Mouse (Mus musculus) hindbrain, embryonic 10.5 days (tissue): ENCODE results near the gene Prrc2a. TPM values are rescaled to one million over a fixed set of nuclear protein-coding genes. Genes with fewer than 3 reads are reported as not detected.
A peak's percentile ranks its signal among the peaks of the same experiment; 100 is the strongest.

Experiments used
- DNase-seq: peaks from one replicate; pipeline ENCODE4 v3.0.0-alpha.2; 2017; ENCODE audit warnings: low spot score
- H3K27ac ChIP-seq: fragments of 300-500 bp; sonication (generic); 2 replicates; pipeline ENCODE4 v1.5.1; 2016; ENCODE audit warnings: mild to moderate bottlenecking, moderate library complexity
- H3K27me3 ChIP-seq: fragments of 300-500 bp; sonication (generic); 2 replicates; pipeline ENCODE4 v1.6.1; 2016; ENCODE audit warnings: mild to moderate bottlenecking; ENCODE audit not compliant: poor library complexity, insufficient read depth, severe bottlenecking
- H3K36me3 ChIP-seq: fragments of 300-500 bp; sonication (generic); 2 replicates; pipeline ENCODE4 v1.6.1; 2016; ENCODE audit warnings: mild to moderate bottlenecking, moderate library complexity
- H3K4me1 ChIP-seq: fragments of 300-500 bp; sonication (generic); replicated peaks from 2 replicates; pipeline ENCODE4 v1.6.1; 2016; ENCODE audit warnings: mild to moderate bottlenecking
- H3K4me3 ChIP-seq: fragments of 300-500 bp; sonication (generic); 2 replicates; pipeline ENCODE4 v1.5.1; 2016; ENCODE audit warnings: mild to moderate bottlenecking, moderate library complexity
- H3K9me3 ChIP-seq: fragments of 300-500 bp; sonication (generic); 2 replicates; pipeline ENCODE4 v1.6.1; 2016; ENCODE audit warnings: mild to moderate bottlenecking, moderate library complexity
- WGBS: fragments of 180-500 bp; shearing (Covaris S2); methylation state at CpG from one replicate; pipeline ENCODE4 v1.1.7; 2016; 5-methylcytosine and 5-hydroxymethylcytosine counted together
- polyA plus RNA-seq: library from polyadenylated mRNA; unstranded; fragments of >200 nt; fragmentation: Nextera tagmentation; extraction: Ambion mirVana; gene quantifications from 2 replicates; pipeline ENCODE4 v1.2.1, GENCODE M21; 2016

Gene Prrc2a
- polyA plus RNA-seq, 1 experiment from 2014 or later, result 221 TPM

DNA sequence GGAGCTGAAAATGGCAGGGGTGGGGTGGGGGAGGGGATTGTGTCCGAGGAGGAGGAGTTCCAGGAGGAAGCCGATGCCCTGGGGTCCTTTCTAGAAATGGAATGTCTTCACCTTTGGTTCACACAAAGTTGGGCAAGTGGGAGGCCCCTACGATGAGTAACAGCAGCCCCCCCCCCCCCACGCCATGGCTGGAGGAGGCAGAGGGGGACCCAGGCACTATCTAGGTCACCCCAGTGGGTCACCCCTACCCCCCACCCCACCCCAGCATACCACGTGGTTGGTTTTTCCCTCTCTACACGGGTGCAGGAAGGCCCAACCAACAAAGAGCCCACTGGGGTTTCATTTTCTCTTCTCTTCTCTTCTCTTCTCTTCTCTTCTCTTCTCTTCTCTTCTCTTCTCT is 32.4 kb upstream of the Prrc2a start:
- WGBS, result 46% methylated on average over 6 of the region's 6 CpGs
- peaks cover 32% of the 10 kb centered on the region for H3K4me1 ChIP-seq
- no peak overlapping the region for H3K27ac ChIP-seq
- DNase-seq, result no peak
- H3K27me3 ChIP-seq, result peaks cover 87% of the 10 kb centered on the region
- H3K36me3 ChIP-seq, result no peaks in the 10 kb centered on the region
- no peaks in the 10 kb centered on the region for H3K9me3 ChIP-seq
- no peak overlapping the region for H3K4me3 ChIP-seq

DNA sequence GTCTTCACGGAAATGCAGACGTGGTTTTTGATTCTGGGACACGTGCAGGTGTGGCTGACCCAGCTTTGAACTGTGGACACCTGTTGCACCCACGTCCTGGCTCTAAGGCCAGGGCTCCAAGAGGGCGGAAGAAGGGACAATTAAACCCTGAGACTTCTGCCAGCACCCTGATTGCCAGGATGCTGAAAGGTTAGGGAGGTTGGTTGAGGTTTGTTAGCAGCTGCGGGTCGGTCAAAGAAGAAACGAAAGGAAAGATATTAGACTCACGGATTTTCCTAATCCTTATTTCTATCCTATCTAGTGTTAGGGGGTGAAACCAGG is 31.6 kb upstream of the Prrc2a start:
- peaks cover 78% of the 10 kb centered on the region for H3K27me3 ChIP-seq
- WGBS, result 32% methylated on average over 9 of the region's 9 CpGs
- no peak overlapping the region for H3K27ac ChIP-seq
- H3K36me3 ChIP-seq, result no peaks in the 10 kb centered on the region
- peak overlapping the region; percentile 56 for H3K4me3 ChIP-seq
- H3K4me1 ChIP-seq, result peaks cover 26% of the 10 kb centered on the region
- DNase-seq, result no peak
- H3K9me3 ChIP-seq, result no peaks in the 10 kb centered on the region

DNA sequence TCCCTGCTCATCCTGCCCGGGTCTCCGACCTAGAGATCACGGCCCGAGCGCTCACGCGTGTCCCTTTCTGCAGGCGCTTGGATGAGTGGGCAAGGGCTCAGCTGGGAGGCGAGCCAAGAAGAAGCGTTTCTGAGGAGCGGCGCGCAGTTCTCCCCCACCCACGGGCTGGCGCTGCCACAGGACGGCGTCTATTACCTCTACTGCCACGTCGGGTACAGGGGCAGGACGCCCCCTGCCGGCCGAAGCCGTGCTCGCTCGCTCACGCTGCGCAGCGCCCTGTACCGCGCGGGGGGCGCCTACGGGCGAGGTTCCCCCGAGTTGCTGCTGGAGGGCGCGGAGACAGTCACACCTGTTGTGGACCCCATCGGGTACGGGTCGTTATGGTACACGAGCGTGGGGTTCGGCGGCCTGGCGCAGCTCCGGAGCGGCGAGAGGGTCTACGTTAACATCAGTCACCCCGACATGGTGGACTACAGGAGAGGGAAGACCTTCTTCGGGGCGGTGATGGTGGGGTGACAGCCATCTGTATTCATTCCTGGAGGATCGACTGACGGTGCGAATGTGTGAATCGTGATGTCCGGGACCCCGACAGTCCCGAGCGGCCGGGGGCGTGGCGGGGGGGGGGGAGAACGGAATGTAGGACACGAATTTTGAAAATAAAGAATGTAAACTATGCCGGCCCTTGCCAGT is 31.1 kb upstream of the Prrc2a start:
- Histone ChIP-seq H3K4me3 (peak overlapping the region; percentile 56), H3K4me1 (peaks cover 26% of the 10 kb centered on the region), H3K36me3 (no peaks in the 10 kb centered on the region), H3K9me3 (no peaks in the 10 kb centered on the region), H3K27me3 (peaks cover 73% of the 10 kb centered on the region), H3K27ac (peak overlapping the region; percentile 50; the same call in 1 of the 2 replicates)
- 2% methylated on average over 66 of the region's 66 CpGs for WGBS
- DNase-seq, result peak; percentile 77

DNA sequence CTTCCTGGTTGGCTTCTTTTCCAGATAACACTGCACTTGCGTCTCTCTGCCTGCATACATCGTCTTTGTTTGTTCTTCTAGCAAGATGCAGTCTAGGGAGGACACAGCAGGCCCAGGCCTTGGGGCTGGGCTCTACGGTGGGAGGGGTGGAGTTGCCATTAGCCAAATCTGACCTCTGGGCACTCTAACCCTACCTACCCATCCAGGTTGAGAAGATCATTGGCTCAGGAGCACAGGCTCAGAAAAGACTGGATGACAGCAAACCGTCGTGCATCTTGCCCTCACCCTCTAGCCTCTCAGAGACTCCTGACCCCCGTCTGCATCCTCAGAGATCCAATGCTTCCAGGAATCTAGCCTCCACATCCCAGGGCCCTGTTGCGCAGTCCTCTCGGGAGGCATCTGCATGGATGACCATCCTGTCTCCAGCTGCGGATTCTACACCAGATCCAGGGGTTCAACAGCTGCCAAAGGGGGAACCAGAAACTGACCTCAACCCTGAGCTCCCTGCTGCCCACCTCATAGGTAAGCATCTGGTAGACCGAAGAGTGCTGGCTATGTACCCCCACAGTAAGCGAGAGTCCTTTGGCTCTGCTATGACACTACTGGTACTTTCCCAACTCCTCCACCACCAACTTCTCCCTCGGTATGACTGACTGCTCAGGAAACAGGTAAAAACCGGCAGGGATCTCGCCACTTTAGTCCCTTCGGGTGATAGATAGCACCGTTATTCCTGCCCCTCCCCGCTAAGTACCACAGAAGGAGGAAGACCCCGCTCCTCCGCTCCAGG is 30.3 kb upstream of the Prrc2a start:
- 42% methylated on average over 19 of the region's 19 CpGs for WGBS
- peaks cover 66% of the 10 kb centered on the region for H3K27me3 ChIP-seq

DNA sequence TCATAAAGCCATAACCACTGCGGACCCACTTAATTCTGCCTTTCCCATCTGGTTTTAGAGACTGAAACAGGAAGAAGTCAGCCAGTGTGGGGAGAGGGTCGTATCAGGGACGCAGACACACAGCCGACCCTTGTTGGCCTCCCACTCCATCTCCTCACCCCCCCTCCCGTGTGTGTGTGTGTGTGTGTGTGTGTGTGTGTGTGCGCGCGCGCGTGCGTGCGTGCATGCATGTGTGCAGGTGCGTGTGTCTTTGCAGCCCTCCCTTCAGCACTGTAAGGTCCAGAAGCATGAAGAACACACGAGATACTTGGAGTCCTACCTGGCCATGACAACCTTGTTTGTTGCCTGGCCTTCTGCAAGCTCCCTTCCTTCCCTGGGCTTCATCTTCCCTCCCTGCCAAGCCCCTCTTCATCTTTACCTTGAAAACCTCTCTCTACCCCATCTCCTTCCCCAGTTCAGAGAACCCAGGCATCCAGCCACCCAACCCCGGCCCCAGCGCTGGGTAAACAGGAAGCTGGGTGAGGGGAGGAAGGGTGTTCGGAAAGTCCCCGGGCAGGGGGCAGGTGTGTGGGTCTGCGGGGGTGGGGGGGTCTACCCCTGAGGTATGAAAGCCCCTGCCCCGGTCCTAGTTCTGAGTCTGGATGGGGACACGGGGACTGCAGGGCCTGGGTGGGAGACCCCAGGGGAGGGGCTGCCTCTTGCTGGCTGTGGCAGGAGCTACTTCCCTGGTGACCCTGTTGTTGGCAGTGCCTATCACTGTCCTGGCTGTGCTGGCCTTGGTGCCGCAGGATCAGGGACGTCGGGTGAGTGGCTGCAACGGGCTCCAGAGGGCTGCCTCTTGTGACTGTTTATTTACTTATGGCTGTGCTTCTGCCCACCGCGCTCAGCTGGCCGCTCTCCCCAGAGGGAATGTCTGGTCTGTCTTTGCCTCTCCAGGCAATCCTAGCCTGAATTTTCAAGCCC is 29.5 kb upstream of the Prrc2a start, which contains the start of gene Ltb:
TSS of gene Ltb (plus strand) at position 559 of the 963 bp plus-strand sequence.
- Histone ChIP-seq H3K4me1 (peaks cover 26% of the 10 kb centered on the region), H3K27me3 (peaks cover 60% of the 10 kb centered on the region), H3K4me3 (peak within 1 kb of the TSS; percentile 56; the same call in 1 of the 2 replicates), H3K27ac (no peak within 1 kb of the TSS), H3K9me3 (no peaks in the 10 kb centered on the region), H3K36me3 (no peaks in the 10 kb centered on the region)
- DNase-seq, result no peak
- WGBS, result 67% methylated on average over 28 of the region's 28 CpGs

More for the DNA sequence above, 30.3 kb upstream of the Prrc2a start:
- DNase-seq, result no peak
- Histone ChIP-seq H3K4me1 (peaks cover 26% of the 10 kb centered on the region), H3K4me3 (peak overlapping the region; percentile 56), H3K27ac (peak overlapping the region; percentile 50; the same call in 1 of the 2 replicates), H3K36me3 (no peaks in the 10 kb centered on the region), H3K9me3 (no peaks in the 10 kb centered on the region)

DNA sequence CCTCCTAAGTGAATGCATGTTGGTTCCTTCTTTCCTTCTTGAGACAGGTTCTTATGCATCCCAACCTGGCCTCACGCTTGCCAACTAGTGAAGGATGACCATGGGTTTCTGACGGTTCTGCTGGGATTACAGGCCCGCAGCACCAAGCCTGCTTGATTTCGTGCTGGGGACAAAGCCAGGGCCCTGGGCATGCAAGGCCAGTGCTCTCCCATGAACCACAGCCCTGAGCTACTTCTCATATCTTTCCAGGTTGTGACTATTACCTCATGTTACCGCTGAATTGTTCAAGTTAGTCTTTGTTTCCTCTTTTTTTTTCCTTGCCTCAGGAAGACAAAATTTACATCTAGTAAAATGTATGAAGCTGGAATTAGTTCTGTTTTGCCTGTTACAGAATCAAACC is 28.2 kb upstream of the Prrc2a start:
- no peak for DNase-seq
- 81% methylated on average over 5 of the region's 5 CpGs for WGBS

DNA sequence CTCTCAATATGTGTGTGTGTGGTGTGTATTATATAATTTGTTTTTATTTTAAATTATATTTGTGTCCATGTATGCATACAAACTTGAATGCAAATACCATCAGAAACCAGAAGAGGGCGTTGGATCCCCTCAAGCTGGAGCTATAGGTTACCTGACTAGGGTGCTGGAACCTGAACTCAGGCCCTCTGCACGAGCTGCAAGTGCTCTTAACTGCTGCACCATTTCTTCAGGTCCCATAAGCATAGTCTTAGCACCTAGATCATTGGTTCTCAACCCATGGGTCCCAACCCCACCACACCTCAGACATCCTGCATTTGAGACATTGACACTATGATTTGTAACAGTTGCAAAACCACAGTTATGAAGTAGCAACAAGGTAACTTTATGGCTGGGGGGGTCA is 27.0 kb upstream of the Prrc2a start:
- DNase-seq, result no peak
- WGBS, result 56% methylated on average over 2 of the region's 2 CpGs
- H3K27me3 ChIP-seq, result peaks cover 38% of the 10 kb centered on the region
- no peaks in the 10 kb centered on the region for H3K9me3 ChIP-seq
- H3K36me3 ChIP-seq, result no peaks in the 10 kb centered on the region
- H3K27ac ChIP-seq, result no peak overlapping the region
- H3K4me1 ChIP-seq, result peaks cover 28% of the 10 kb centered on the region
- H3K4me3 ChIP-seq, result no peak overlapping the region

More for the DNA sequence above, 28.2 kb upstream of the Prrc2a start:
- H3K27ac ChIP-seq, result no peak overlapping the region
- no peak overlapping the region for H3K4me3 ChIP-seq
- H3K36me3 ChIP-seq, result no peaks in the 10 kb centered on the region
- peaks cover 26% of the 10 kb centered on the region for H3K4me1 ChIP-seq
- peaks cover 50% of the 10 kb centered on the region for H3K27me3 ChIP-seq
- no peaks in the 10 kb centered on the region for H3K9me3 ChIP-seq

DNA sequence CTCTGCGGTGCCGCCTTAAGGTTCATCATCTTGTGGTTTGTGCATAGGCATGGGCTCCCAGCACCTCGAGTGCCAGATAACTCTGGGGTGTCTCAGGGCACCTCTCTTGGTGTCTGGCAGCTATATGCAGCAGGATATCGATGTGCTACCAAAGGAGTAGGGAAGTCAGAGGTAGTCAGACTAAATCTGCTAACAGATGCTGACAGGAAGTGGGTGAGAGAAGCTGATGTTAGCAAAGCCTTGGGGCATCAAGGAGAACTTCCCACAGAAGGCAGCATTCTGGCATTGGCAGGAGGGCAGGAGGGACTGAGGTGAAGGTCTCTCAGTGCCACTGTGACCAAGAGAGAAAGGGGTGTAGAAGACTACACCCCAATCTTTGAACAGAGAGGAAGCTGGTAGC is 25.4 kb upstream of the Prrc2a start:
- Histone ChIP-seq H3K27me3 (peaks cover 22% of the 10 kb centered on the region), H3K4me1 (peaks cover 30% of the 10 kb centered on the region), H3K4me3 (no peak overlapping the region), H3K9me3 (no peaks in the 10 kb centered on the region), H3K36me3 (no peaks in the 10 kb centered on the region), H3K27ac (no peak overlapping the region)
- WGBS, result 65% methylated on average over 4 of the region's 4 CpGs
- no peak for DNase-seq

DNA sequence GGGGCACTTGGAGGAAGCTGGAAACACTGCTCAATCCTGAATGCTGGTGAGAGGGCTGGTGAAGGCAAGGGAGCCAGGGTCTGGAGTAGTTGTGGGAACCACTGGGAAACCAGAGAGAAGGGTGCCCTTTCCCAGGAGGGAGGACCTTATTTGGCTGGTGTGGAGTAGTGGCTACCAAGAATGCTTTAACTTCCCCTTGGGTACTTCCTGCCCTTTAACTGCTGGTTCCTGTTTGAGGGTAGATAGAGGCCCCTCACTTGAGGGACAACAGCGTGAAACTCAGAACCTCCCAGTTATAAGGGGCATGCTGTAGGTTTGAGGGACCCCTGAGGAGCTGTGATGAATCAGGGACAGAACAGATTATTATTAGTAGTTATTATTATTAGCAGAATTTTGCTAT is 24.5 kb upstream of the Prrc2a start:
- no peak for DNase-seq
- H3K27me3 ChIP-seq, result peaks cover 13% of the 10 kb centered on the region
- H3K4me3 ChIP-seq, result no peak overlapping the region
- H3K36me3 ChIP-seq, result no peaks in the 10 kb centered on the region
- no peak overlapping the region for H3K27ac ChIP-seq
- WGBS, result 70% methylated on average over 1 of the region's 1 CpGs
- H3K9me3 ChIP-seq, result no peaks in the 10 kb centered on the region
- H3K4me1 ChIP-seq, result peaks cover 22% of the 10 kb centered on the region

DNA sequence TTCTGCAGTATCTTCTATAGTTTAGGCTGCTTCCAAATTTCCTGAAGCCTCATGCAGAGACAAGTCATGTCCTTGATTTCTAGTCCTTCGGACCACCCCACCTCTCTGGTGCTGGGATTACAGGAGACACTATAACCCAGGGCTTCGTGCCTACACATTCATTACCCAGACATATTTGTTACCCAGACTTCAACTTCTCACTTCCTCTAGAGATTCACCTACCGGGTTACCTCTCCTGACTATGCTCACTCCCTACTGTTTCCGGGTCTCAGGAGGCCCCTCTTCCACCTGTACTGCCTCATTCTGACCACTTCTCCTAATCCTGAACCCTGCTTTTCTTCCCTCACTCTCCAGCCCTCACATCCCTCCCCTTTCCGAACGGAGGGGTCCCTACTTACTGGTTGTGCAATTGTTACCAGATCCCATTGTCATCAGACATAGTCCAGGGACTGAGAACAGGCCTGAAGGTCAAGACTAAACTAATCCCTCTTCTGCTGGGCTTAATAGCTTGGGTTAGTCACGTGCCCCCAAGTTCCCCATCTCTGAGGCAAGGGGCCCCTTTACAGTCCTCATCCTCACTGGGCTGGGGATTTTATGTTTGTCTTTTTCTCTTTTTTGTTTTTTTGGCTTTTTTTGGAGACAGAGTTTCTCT is 23.4 kb upstream of the Prrc2a start, which contains the start of gene Lst1:
TSS of gene Lst1 (minus strand) at position 481 of the 652 bp plus-strand sequence.
- peaks cover 18% of the 10 kb centered on the region for H3K4me1 ChIP-seq
- H3K27me3 ChIP-seq, result peaks cover 2% of the 10 kb centered on the region; the same call in 1 of the 2 replicates
- no peak within 1 kb of the TSS for H3K27ac ChIP-seq
- WGBS, result 79% methylated on average over 7 of the region's 7 CpGs
- no peaks in the 10 kb centered on the region for H3K9me3 ChIP-seq
- no peak within 1 kb of the TSS for H3K4me3 ChIP-seq
- H3K36me3 ChIP-seq, result no peaks in the 10 kb centered on the region
- DNase-seq, result no peak

DNA sequence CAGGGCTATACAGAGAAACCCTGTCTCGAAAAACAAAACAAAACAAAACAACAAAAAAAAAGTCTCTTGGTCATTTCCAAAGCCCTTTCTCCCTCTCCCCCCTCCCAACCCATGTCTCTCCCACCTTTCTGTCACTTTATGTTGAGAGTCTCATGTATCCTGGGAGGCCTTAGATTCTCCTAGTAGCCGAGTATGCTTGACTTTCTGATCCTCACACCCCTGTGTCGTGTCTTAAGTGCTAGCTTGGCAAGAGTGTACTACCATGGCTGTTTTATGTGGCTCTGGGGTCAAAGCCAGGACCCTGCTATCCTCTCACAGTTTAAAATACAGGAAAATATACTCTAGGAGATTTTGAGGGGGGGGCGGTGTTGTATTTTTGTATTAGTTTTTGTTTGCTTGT is 22.6 kb upstream of the Prrc2a start:
- WGBS, result 69% methylated on average over 4 of the region's 4 CpGs
- Histone ChIP-seq H3K9me3 (no peaks in the 10 kb centered on the region), H3K4me3 (no peak overlapping the region), H3K27me3 (no peaks in the 10 kb centered on the region), H3K27ac (no peak overlapping the region), H3K4me1 (peaks cover 18% of the 10 kb centered on the region), H3K36me3 (no peaks in the 10 kb centered on the region)
- DNase-seq, result no peak

DNA sequence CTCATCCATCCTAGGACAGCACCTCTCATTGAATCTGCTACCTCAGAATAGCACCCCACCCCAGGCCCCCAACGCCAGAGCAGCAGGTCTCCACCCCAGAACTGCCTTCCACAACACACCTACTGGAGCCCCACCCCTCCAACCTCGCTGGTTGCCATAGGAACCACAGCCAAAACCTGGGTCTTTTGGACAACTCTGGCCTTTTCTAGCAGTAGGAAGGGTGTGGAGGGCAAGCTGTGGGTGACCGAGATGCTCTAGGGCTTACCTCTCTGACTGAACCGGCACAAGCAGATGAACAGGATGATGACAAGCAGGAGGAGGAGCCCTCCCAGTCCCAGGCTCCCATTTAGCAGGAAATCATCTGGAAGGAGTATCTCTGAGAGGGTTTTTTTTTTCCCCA is 22.0 kb upstream of the Prrc2a start:
- DNase-seq, result peak; percentile 51
- H3K4me3 ChIP-seq, result peak overlapping the region; percentile 55
- no peaks in the 10 kb centered on the region for H3K27me3 ChIP-seq
- no peaks in the 10 kb centered on the region for H3K36me3 ChIP-seq
- H3K9me3 ChIP-seq, result no peaks in the 10 kb centered on the region
- WGBS, result 2% methylated on average over 4 of the region's 4 CpGs
- peak overlapping the region; percentile 88 for H3K27ac ChIP-seq
- H3K4me1 ChIP-seq, result peaks cover 18% of the 10 kb centered on the region
